Mouse (Mus musculus) effector memory CD4-positive, alpha-beta T cell, adult 5 months (primary cell): ENCODE data around the gene Vmn2r115. TPM values are rescaled to one million over a fixed set of nuclear protein-coding genes. Genes with fewer than 3 reads are reported as not detected.

Experiments
- polyA plus RNA-seq: library from polyadenylated mRNA; unstranded; fragments of 100-300 nt; shearing (Covaris generic); gene quantifications from one replicate; pipeline ENCODE4 v1.2.1, GENCODE M21; 2017

Vmn2r115 gene
- polyA plus RNA-seq: 0.05 TPM

GRCm38 (mm10) chr17:23343441-23343840, at the start of gene Vmn2r115:
Gene Vmn2r115, plus strand, starts transcription at chr17:23343741.

GRCm38 (mm10) chr17:23312437-23312836, 31.1 kb upstream of the Vmn2r115 start, which contains the start of gene Vmn2r114:
Gene Vmn2r114, minus strand, starts transcription at chr17:23312537.

DNA sequence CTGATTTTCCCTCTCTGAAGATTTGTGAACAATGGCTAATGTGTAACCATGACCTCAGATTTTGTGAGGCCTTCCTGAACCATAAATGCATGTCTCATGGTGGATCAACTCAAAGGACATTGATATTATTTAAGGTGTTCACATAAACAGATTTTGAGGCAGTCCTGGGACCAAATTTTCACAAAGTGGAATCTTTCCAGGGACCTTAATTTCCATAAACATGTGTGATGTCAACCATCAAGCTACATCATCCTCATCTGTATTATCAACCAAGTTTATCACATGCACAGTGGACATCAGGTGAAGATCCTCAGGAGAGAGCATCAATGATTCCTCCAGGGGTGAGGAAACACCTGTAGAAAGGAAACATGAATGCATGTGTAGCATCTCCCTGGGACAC, 40.8 kb downstream of the Vmn2r115 start, which contains the start of gene Vmn2r116:
Gene Vmn2r116, plus strand, starts transcription at position 301 of the 400 bp plus-strand sequence.

Other genes with a start within 250 kb of the Vmn2r115 start
- 4.3 TPM for gene Zfp40, start 150.5 kb upstream of the Vmn2r115 start, polyA plus RNA-seq
- gene Vmn2r114, start 31.2 kb upstream of the Vmn2r115 start, polyA plus RNA-seq: 0.09 TPM
- not detected for gene Vmn2r116, start 40.9 kb downstream of the Vmn2r115 start, polyA plus RNA-seq
- gene Vmn2r117, start 136.0 kb downstream of the Vmn2r115 start, polyA plus RNA-seq: not detected
- 6.9 TPM for gene Zfp213, start 220.5 kb downstream of the Vmn2r115 start, polyA plus RNA-seq